Mouse (Mus musculus) spleen, adult 2 months (tissue): ENCODE results near the gene Wdr72.

Experiments
- CTCF ChIP-seq: fragments of 200-500 bp; IDR thresholded peaks from 2 replicates; pipeline ENCODE4 v1.5.1; 2011; ENCODE audit warnings: mild to moderate bottlenecking, inconsistent platforms; ENCODE audit not compliant: insufficient read depth, insufficient read length, insufficient replicate concordance; ENCODE audit errors: extremely low read depth
- POLR2A ChIP-seq: fragments of 200-500 bp; IDR thresholded peaks from 2 replicates; pipeline ENCODE4 v1.6.1; 2011; ENCODE audit warnings: low read depth, low read length, inconsistent platforms

GRCm38 (mm10) chr9:74109761-74110460 lies at the start of gene Wdr72:
- TF ChIP-seq CTCF = no peak
- no peak for TF ChIP-seq POLR2A
